Mouse (Mus musculus): ENCODE results near the gene 2210016L21Rik. TPM values are rescaled to one million over a fixed set of nuclear protein-coding genes. Genes with fewer than 3 reads are reported as not detected.
"Not testable (repeated sequence)": the region's sequence is repeated elsewhere in the genome, so short reads cannot be mapped to it uniquely, and the experiment has no call there.

The 2210016L21Rik gene
- polyA plus RNA-seq, 1 experiment from 2014 or later = 132 TPM

DNA sequence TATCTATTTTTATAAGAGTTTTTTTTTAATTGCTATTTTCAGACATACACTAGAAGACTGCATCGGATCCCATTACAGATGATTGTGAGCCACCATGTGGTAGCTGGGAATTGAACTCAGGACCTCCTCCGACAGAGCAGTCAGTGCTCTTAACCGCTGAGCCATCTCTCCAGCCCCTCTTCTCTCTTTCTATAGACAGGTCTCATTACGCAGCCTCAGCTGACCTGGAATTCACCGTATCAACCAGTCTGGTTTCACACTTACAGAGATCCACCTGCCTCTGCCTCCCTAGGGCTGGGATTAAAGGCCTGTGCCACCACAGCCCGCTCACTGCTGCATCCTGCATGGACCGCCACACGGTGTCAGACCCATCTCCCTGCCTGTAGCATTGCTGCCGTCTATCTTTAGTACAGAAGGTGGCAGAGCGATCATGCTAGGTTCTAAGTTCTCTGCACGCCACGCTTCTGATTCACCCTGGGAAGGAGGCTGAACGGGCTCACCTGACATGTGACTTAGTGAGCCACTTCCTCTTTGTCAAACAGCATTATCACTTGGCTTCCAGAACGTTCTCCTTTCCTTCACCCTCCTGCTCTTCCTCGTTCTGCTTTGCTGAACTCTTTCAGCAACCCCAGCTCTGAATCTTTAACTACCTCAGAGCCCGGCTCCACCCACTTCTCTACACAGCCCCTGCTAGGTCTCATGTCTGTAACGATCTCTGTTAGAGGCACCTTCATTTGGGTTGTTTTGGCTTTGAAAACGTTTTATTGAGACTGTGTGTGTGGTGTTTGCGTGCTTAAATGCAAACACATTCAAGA, 20.2 kb upstream of the 2210016L21Rik start:
- ATAC-seq (ENCODE audit: low FRiP score, low read depth) = no peak
- WGBS = 82% methylated on average over 19 of the region's 19 CpGs
- Histone ChIP-seq H3K4me2 (no peak overlapping the region), H3K9ac (no peak overlapping the region), H3K27me3 (no peaks in the 10 kb centered on the region), H3K4me3 (no peak overlapping the region), H3K4me1 (replicated peaks) (peaks cover 4% of the 10 kb centered on the region; the same call in 1 of the 2 replicates), H3K27ac (replicated peaks) (no peak overlapping the region), H3K36me3 (no peaks in the 10 kb centered on the region), H3K9me3 (no peaks in the 10 kb centered on the region)

- Histone ChIP-seq H3K4me2 (no peak overlapping the region), H3K4me3 (no peak overlapping the region), H3K27me3 (no peaks in the 10 kb centered on the region), H3K27ac (replicated peaks) (no peak overlapping the region), H3K9me3 (no peaks in the 10 kb centered on the region), H3K9ac (no peak overlapping the region), H3K36me3 (no peaks in the 10 kb centered on the region), H3K4me1 (replicated peaks) (peaks cover 4% of the 10 kb centered on the region; the same call in 1 of the 2 replicates)
- 69% methylated on average over 10 of the region's 10 CpGs for WGBS
- ATAC-seq (ENCODE audit: low FRiP score, low read depth) = 0 out of 2 replicates have a peak, but pooled peaks have one; percentile 45
Observed at GRCm38 (mm10) chr5:114922366-114922731, 19.6 kb upstream of the 2210016L21Rik start.

DNA sequence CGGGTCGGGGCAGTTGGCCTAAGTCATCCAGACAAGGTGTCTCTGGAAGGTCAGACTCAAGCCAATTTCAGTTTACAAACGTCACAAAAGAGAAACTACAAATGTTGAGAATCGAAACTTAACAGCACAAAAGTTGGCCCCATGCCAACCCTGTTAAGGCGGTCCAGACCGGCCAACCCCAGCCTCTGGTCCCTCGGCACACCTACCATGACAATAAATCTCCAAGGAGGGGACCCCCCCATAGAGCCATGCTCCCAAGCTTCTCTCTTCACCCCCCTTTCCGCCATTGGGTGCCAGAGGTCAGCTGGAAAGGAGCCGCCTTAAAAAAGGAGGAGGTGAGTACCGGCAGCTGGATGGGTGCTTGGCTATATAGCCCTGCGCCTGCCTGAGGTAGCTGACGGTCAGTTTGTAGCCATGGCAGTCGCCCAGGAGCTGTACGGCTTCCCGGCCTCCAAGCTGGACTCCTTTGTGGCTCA, 18.9 kb upstream of the 2210016L21Rik start, which contains the start of gene Oasl1:
Oasl1 (plus strand) TSS at position 243 of the 476 bp plus-strand sequence.
- no peak within 1 kb of the TSS; the same call in 1 of the 2 replicates for H3K4me3 ChIP-seq
- no peak for ATAC-seq (ENCODE audit: low FRiP score, low read depth)

DNA sequence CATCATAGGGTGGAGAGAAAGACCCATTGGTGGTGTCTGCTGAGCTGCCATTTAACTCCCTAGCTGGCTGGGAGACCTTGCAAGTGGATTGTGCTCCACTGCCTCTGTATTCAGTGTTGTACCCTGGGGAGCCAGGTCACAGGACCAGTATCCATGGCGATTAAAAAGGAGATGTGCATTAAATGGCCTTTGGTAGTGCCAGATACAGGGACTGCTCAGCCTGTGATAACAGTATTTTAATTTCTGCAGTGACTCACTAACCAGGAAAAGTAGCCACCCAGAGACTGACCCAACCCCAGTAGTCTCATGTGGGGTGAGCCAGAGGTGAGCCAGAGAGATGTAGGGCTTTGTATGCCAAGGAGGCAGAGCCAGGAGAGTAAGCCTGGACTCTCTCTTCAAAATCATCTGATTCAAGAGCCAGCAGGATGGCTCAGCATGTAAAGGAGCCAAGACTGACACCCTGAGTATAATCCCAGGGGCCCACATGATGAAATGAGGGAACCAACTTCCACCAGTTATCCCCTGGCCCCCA, 15.7 kb upstream of the 2210016L21Rik start:
- no peaks in the 10 kb centered on the region for H3K27me3 ChIP-seq
- no peak overlapping the region for H3K4me3 ChIP-seq
- WGBS = 54% methylated on average over 1 of the region's 1 CpGs
- no peak overlapping the region for H3K9ac ChIP-seq
- no peak for ATAC-seq (ENCODE audit: low FRiP score, low read depth)
- H3K36me3 ChIP-seq = no peaks in the 10 kb centered on the region
- H3K9me3 ChIP-seq = no peaks in the 10 kb centered on the region
- H3K4me1 ChIP-seq (replicated peaks) = peaks cover 4% of the 10 kb centered on the region; the same call in 1 of the 2 replicates
- H3K4me2 ChIP-seq = no peak overlapping the region
- H3K27ac ChIP-seq (replicated peaks) = no peak overlapping the region

More for the DNA sequence above, 18.9 kb upstream of the 2210016L21Rik start, which contains the start of gene Oasl1:
- Histone ChIP-seq H3K4me2 (peak within 1 kb of the TSS; percentile 40), H3K9ac (no peak within 1 kb of the TSS), H3K36me3 (no peaks in the 10 kb centered on the region), H3K4me1 (replicated peaks) (peaks cover 4% of the 10 kb centered on the region; the same call in 1 of the 2 replicates), H3K27ac (replicated peaks) (no peak within 1 kb of the TSS), H3K27me3 (no peaks in the 10 kb centered on the region), H3K9me3 (no peaks in the 10 kb centered on the region)
- 46% methylated on average over 15 of the region's 15 CpGs for WGBS

- no peak for ATAC-seq (ENCODE audit: low FRiP score, low read depth)
- Histone ChIP-seq H3K9ac (no peak overlapping the region), H3K27ac (replicated peaks) (no peak overlapping the region), H3K36me3 (no peaks in the 10 kb centered on the region), H3K4me1 (replicated peaks) (peaks cover 4% of the 10 kb centered on the region; the same call in 1 of the 2 replicates), H3K4me2 (no peak overlapping the region), H3K9me3 (no peaks in the 10 kb centered on the region), H3K4me3 (no peak overlapping the region), H3K27me3 (no peaks in the 10 kb centered on the region)
- 78% methylated on average over 9 of the region's 9 CpGs for WGBS
Observed at GRCm38 (mm10) chr5:114926753-114927152, 15.2 kb upstream of the 2210016L21Rik start.

- Histone ChIP-seq H3K36me3 (no peaks in the 10 kb centered on the region), H3K4me1 (replicated peaks) (peaks cover 5% of the 10 kb centered on the region; the same call in 1 of the 2 replicates), H3K9me3 (no peaks in the 10 kb centered on the region), H3K4me2 (no peak overlapping the region), H3K9ac (no peak overlapping the region), H3K27me3 (no peaks in the 10 kb centered on the region), H3K27ac (replicated peaks) (no peak overlapping the region), H3K4me3 (no peak overlapping the region)
- WGBS = 62% methylated on average over 5 of the region's 5 CpGs
- ATAC-seq (ENCODE audit: low FRiP score, low read depth) = no peak
Observed at GRCm38 (mm10) chr5:114931626-114932025, 10.3 kb upstream of the 2210016L21Rik start.

- 83% methylated on average over 8 of the region's 8 CpGs for WGBS
- ATAC-seq (ENCODE audit: low FRiP score, low read depth) = no peak
- no peak overlapping the region for H3K27ac ChIP-seq (replicated peaks)
- no peak overlapping the region for H3K4me3 ChIP-seq
- no peak overlapping the region for H3K9ac ChIP-seq
- no peaks in the 10 kb centered on the region for H3K27me3 ChIP-seq
- H3K36me3 ChIP-seq = no peaks in the 10 kb centered on the region
- peaks cover 5% of the 10 kb centered on the region; the same call in 1 of the 2 replicates for H3K4me1 ChIP-seq (replicated peaks)
- no peaks in the 10 kb centered on the region for H3K9me3 ChIP-seq
- no peak overlapping the region for H3K4me2 ChIP-seq
Observed at GRCm38 (mm10) chr5:114933206-114933605, 8.8 kb upstream of the 2210016L21Rik start.

DNA sequence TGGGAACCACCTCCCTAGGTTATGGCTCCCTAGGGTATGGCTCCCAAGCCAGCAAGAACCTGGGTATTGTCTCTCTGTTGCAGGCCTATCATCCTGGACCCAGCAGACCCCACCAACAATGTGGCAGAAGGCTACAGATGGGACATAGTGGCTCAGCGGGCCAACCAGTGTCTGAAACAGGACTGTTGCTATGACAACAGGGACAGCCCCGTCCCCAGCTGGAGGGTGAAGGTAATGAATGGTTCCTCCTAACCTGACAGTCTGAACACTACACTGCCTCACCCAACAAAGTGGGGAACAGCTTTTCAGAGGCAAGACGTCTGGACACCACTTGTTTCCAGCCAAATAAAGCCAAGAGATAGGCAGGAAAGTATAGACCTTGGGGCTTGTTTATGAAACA, 6.1 kb upstream of the 2210016L21Rik start:
- no peak overlapping the region for H3K9ac ChIP-seq
- H3K4me3 ChIP-seq = no peak overlapping the region
- ATAC-seq (ENCODE audit: low FRiP score, low read depth) = no peak
- no peaks in the 10 kb centered on the region for H3K36me3 ChIP-seq
- no peaks in the 10 kb centered on the region for H3K9me3 ChIP-seq
- 9% methylated on average over 3 of the region's 3 CpGs for WGBS
- H3K4me1 ChIP-seq (replicated peaks) = peaks cover 5% of the 10 kb centered on the region; the same call in 1 of the 2 replicates
- no peak overlapping the region for H3K4me2 ChIP-seq
- no peaks in the 10 kb centered on the region for H3K27me3 ChIP-seq
- no peak overlapping the region for H3K27ac ChIP-seq (replicated peaks)

DNA sequence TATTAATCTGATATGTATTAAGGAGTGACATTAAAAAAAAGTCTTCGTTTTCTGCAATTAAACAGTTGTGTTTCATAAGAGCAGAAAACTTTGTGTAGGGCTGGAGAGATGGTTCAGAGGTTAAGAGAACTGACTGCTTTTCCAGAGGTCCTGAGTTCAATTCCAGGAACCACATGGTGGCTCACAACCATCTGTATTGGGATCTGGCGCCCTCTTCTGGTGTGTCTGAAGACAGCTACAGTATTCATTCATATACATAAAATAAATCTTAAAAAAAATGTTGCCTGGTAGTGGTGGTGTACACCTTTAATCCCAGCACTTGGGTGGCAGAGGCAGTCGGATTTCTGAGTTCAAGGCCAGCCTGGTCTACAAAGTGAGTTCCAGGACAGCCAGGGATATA, 820 bp upstream of the 2210016L21Rik start:
- not testable (repeated sequence) for H3K9me3 ChIP-seq; ATAC-seq (ENCODE audit: low FRiP score, low read depth); H3K27me3 ChIP-seq; H3K9ac ChIP-seq; H3K27ac ChIP-seq (replicated peaks); H3K36me3 ChIP-seq
- H3K4me2 ChIP-seq = peak overlapping the region; percentile 79
- WGBS = 58% methylated on average over 3 of the region's 3 CpGs
- 0 out of 2 replicates have a peak overlapping the region, but pooled peaks have one; percentile 92 for H3K4me3 ChIP-seq
- peaks cover 17% of the 10 kb centered on the region for H3K4me1 ChIP-seq (replicated peaks)

- peak overlapping the region; percentile 95 for H3K27ac ChIP-seq (replicated peaks)
- H3K4me3 ChIP-seq = peak overlapping the region; percentile 92
- WGBS = 30% methylated on average over 4 of the region's 4 CpGs
- H3K4me2 ChIP-seq = peak overlapping the region; percentile 79
- no peak for ATAC-seq (ENCODE audit: low FRiP score, low read depth)
- no peaks in the 10 kb centered on the region for H3K27me3 ChIP-seq
- H3K9me3 ChIP-seq = no peaks in the 10 kb centered on the region
- H3K9ac ChIP-seq = peak overlapping the region; percentile 99
- H3K4me1 ChIP-seq (replicated peaks) = peaks cover 17% of the 10 kb centered on the region
- H3K36me3 ChIP-seq = peaks cover 20% of the 10 kb centered on the region
Observed at GRCm38 (mm10) chr5:114942766-114943130, 790 bp downstream of the 2210016L21Rik start.

- ATAC-seq (ENCODE audit: low FRiP score, low read depth) = no peak
- Histone ChIP-seq H3K4me1 (replicated peaks) (peaks cover 24% of the 10 kb centered on the region), H3K27me3 (no peaks in the 10 kb centered on the region), H3K4me3 (no peak overlapping the region), H3K9ac (no peak overlapping the region), H3K4me2 (no peak overlapping the region), H3K36me3 (peaks cover 26% of the 10 kb centered on the region), H3K27ac (replicated peaks) (no peak overlapping the region), H3K9me3 (no peaks in the 10 kb centered on the region)
- 96% methylated on average over 10 of the region's 10 CpGs for WGBS
Observed at GRCm38 (mm10) chr5:114945072-114945471, 3.1 kb downstream of the 2210016L21Rik start.

DNA sequence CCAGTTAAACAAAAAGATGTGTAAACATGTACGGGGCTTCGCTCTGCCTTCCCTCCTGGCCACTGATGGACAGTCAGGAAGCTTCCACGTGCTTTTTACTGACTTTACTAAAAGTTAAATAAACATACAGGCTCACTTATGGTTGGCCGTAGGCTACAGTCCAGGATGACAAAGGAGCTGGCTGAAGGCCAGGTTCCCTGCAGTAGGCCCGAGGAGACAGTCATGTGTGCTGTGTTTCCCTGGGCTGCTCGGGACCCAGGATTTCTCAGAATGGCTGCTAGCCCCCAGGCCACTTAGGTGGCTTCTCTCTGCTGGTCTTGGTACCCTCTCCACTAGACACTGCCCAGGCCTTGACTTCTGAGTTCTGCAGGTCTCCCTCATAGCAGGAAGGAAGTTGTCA, 6.9 kb downstream of the 2210016L21Rik start:
- Histone ChIP-seq H3K27me3 (no peaks in the 10 kb centered on the region), H3K36me3 (peaks cover 26% of the 10 kb centered on the region), H3K4me3 (no peak overlapping the region), H3K27ac (replicated peaks) (no peak overlapping the region), H3K4me1 (replicated peaks) (peaks cover 9% of the 10 kb centered on the region), H3K9me3 (no peaks in the 10 kb centered on the region), H3K4me2 (no peak overlapping the region), H3K9ac (no peak overlapping the region)
- no peak for ATAC-seq (ENCODE audit: low FRiP score, low read depth)
- WGBS = 41% methylated on average over 6 of the region's 6 CpGs
